Mouse (Mus musculus) layer of hippocampus, postnatal 36 days (tissue): ENCODE results near the gene Eef1g. TPM values are rescaled to one million over a fixed set of nuclear protein-coding genes. Genes with fewer than 3 reads are reported as not detected.

Source experiments
- DNase-seq, 2 experiments: peaks; one replicate each; pipeline ENCODE4 v3.0.0; 2022
- total RNA-seq, 2 experiments: library from RNA; stranded (reverse); gene quantifications; 2 replicates each; pipeline ENCODE4 v1.2.3; 2021

The Eef1g gene
- total RNA-seq = 100 to 1,000 TPM; 233 to 254 TPM

GRCm38 (mm10) chr19:8966590-8967372 lies at the start of gene Eef1g:
Gene Eef1g, plus strand, starts transcription at chr19:8967041.
- peak; percentile 99 to 100 for DNase-seq

DNA sequence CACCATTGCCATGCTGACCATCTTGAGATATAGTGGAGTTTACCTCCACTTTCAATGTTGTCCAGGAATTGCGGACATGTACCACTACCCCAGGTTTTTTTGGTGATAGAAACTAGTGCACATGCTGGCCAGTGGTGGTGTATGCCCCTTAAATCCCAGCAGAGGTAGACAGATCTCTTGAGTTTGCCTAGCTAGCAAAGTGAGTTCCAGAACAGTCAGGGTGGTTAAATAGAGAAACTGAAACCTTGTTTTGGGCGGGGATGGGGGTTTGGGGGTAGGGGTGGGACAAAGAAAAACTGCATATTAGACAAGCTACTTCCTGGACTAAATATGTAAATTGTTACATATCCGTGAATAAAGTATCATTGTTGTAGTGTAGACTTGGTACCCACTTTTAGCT lies 47.8 kb upstream of the Eef1g start:
- DNase-seq = no peak

DNA sequence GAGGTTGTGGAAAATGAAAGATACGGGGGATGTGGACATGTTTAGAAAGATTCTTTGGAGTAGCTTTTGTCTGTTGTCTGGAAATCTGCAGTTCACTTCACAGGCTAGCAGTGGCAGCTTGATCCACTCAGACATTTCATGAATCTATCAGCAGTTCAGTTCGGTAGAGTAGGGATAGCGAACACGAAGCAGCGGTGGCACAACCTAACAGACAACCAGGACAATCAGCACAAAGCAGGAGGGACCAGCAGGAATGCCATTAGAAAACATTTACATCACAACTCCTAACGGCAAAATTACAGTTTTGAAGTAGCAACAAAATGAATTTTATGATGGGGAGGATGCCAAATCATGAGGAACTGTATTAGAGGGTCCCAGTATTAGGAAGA lies 47.2 kb upstream of the Eef1g start:
- no peak for DNase-seq

GRCm38 (mm10) chr19:8920073-8920736 lies 46.6 kb upstream of the Eef1g start, which contains the start of gene B3gat3:
Gene B3gat3, plus strand, starts transcription at chr19:8920374.
- DNase-seq = peak; percentile 92 to 94

- DNase-seq = no peak
Observed at GRCm38 (mm10) chr19:8920836-8921291, 46.0 kb upstream of the Eef1g start.

DNA sequence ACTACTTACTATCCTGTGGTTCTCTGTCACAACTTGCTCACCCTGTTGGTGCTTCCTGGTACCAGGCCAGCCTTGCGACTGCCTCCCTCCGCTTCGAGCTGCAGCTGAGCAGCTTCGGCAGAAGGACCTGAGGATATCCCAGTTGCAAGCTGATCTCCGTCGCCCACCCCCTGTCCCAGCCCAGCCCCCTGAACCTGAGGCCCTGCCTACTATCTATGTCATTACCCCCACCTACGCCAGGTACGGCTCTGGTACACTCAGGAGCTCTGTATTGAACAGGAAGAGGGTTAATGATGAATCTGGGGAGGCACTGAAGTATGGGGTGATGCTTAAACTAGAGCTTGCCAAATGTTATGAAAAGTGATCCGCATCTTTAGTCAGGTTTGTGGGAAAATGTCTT lies 45.1 kb upstream of the Eef1g start:
- no peak for DNase-seq

DNA sequence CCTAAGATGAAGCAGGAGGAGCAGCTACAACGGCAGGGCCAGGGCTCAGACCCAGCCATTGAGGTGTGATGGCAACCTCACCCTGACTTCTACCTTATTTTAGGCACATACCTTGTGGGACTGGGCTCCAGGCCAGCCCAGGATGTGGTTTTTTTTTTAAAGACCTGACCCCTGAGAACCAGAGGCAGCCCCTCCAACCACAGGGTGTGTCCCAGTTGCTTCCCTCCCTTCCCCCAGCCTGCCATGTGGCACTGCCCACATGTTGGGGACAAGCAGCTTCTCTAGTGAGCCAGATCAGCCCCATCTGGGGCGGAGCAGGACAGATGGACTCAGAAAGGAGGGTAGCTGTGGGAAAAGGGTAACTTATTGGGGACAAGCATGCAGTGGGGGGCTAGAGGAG lies 40.1 kb upstream of the Eef1g start:
- no peak for DNase-seq

- DNase-seq = no peak
Observed at GRCm38 (mm10) chr19:8927891-8928525, 38.8 kb upstream of the Eef1g start.

DNA sequence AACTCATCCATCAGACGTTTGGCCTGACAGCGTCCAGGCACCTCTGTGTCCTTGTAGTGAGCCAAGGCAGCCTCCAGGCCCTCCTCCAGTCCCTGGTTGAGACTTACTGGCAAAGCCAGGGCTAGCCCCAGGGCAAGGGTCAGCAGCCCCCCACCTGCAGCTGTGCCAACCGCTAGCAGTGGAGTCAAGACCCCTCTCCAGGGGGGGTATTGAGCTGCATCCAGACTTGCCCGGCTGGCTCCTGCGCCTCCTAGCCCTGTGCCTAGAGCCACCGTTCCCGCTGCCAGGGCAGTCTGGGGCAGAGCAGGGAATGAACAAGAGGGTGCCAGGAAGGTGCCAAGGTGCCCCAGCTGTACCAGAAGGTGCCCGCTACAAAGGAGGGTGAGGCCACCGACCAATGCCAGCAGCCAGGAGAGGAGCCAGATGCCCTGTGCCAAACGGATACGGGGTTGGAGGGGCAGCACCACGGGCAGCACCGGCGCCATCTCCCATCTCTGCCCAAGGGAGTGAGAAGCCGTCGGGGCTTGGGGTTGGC lies 38.1 kb upstream of the Eef1g start:
- DNase-seq = no peak

- DNase-seq = peak; percentile 61 to 64
Observed at GRCm38 (mm10) chr19:8929224-8930088, 37.4 kb upstream of the Eef1g start, which contains the start of the genes Rom1 and Eml3. Gene Rom1, minus strand, starts transcription at chr19:8929356. Gene Eml3, plus strand, starts transcription at chr19:8929552.

- DNase-seq = no peak
Observed at GRCm38 (mm10) chr19:8930117-8930516, 36.7 kb upstream of the Eef1g start.

- no peak for DNase-seq
Observed at GRCm38 (mm10) chr19:8930771-8931170, 36.1 kb upstream of the Eef1g start.

DNA sequence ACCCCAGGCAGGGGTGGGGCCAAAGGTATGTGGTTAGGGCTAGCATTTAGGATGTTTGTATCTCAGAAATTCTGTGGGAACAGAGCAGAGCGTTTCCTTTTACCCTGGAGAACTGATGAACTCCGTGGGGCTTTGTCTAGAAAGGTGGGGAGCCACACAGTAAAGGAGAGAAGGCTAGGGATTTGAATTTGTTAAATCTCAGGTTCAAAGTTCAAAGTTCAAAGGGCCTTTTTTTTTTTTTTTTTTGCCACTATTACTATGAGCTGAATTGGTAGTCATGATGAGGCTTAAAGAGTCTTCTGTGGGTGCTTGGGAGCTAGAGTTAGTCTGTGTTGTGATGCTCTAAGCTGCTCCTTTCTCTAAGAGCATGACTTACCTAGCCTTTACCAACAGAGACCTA lies 30.1 kb upstream of the Eef1g start:
- DNase-seq = no peak

- no peak for DNase-seq
Observed at GRCm38 (mm10) chr19:8940526-8941133, 26.2 kb upstream of the Eef1g start.

GRCm38 (mm10) chr19:8941136-8941514 lies 25.7 kb upstream of the Eef1g start:
- DNase-seq = no peak

GRCm38 (mm10) chr19:8941515-8942217 lies 25.2 kb upstream of the Eef1g start, which contains the start of gene Mta2:
Gene Mta2, plus strand, starts transcription at chr19:8941875.
- DNase-seq = peak; percentile 91 to 93

DNA sequence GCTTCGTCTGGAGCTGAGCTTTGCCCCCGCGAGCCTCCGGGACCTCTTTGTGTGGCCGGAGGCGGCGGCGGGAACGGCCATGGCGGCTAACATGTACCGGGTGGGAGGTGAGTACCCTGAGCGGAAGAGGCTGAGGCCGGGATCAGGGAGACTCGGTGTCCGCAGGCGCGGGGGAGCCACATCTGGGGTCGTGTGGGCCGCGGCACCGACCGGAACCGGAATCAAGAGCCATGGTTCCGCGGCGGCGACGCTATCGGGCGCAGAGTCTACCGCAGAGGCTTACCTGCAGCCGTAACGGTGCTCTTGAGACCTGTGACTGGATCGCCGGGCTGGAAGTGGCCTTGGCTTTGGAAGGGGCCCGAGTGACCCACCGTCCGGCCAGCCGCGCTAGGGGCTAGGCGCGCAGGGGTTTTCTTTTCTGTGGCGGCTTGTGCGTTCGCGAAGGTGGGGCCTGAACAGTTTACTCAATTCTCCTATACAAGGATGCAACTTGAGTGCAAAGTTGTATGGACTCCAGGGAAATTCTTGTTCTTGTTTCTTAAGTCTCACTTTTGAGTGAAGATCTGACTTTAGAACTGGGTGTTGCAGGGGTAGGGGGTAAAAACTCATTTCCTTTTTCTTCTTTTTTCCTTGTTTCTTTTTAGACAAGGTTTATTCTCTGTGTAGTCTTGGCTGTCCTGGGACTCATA lies 24.4 kb upstream of the Eef1g start:
- DNase-seq = no peak

DNA sequence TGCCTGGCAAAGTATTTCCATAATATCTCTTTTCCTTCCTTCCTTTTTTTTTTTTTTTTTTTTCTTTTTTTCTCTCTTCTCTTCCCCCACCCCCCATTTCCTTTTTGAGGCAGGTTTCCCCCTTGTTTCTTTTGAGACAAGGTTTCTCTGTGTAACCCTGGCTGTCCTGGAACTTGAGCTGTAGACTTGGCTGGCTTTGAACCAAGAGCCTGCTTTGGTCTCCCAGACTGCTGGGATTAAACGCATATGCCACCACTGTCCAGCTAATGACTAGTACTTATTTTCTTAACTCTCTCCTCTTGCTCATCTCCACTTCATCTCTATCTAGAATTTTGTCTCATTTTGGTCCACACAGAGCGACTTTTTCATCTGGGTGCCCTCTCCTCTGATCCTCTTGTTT lies 23.8 kb upstream of the Eef1g start:
- DNase-seq = no peak

DNA sequence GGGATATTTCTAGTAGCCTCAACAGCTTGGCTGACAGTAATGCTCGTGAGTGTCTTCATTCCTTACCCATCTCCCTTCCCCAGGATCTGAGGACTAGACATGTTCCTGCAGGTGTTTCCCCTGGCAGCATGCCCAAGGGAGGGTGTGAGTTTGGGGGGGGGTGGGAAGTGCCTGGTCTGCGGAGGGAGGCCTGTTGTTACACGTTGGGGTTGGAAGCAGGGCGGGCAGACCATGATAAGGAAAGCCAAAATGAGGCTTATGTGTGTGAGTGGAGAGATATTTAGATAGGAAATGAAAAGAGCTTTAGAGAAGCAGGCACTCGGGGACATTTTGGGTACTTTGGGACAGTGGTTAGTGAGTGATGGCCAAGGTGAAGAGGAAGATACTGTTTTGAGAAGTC lies 22.8 kb upstream of the Eef1g start:
- DNase-seq = no peak

DNA sequence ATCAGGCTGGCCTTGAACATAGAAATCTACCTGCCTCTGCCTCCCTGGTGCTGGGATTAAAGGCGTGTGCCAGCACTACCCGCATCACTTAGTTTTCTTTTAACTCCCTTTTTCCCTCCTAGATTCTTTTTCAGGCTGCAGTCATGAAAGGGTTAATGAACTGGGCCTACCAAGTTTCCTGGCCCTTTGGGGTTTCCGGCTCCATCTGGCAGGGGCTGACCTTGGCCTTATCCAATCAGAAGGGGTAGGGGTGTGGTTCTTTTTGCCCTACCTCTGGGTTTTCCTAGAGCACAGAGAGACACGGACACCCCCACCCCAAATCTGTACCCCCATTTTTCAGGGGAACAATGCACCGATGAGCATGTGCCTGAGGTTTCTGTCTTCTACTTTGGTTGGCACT lies 22.1 kb upstream of the Eef1g start:
- no peak for DNase-seq
